Mouse (Mus musculus) ovary, postnatal 10 days (tissue): Measurements from ENCODE around the gene Cul4b.
"Not testable (repeated sequence)": the region's sequence is repeated elsewhere in the genome, so short reads cannot be mapped to it uniquely, and the experiment has no call there.

ENCODE experiments used
- DNase-seq: peaks from one replicate; pipeline ENCODE4 v3.0.0; 2022; ENCODE audit warnings: low spot score

Cul4b gene

DNA sequence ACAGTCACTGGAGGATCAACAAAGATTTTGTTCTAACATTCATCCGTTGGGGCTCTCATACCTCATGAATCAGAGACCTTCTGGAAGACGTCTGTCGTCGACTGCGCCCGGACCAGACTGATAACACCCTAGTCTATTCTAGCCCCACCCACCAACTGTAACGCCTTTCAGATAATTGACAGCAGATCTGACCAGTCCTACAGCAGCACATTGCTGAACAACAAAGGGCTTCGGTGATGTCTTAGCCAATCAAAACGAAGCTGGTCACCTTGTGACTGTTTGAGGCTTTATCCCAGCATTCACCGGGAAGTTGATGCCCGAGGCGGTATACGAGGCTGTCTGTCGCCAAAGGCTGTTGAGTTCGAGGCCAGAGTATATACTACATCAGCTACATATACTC, at the start of gene Cul4b:
Cul4b (minus strand) TSS at position 119 of the 400 bp plus-strand sequence.
- DNase-seq, result no peak

DNA sequence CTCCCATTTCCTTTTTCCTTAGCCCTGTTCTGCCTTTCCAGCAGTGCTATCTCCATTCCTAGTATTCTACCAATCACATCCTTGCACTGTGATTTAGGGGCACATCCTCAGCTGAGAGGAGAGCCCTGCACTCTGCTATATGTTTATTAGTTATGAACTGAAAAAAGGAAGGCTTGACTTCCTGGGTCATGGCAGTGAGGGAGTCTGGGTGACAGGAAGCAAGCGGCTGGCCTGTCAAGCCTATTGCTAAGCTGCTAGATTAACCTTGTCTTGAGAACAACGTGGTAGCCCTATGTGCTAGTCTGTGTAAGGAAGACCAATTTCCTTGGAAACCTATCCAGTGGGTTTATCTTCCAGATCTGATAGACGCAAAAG, 25.0 kb upstream of the Cul4b start:
- DNase-seq, result no peak

GRCm38 (mm10) chrX:38600177-38600994, 24.4 kb upstream of the Cul4b start, which contains the start of gene Mcts1:
Gene Mcts1, plus strand, starts transcription at chrX:38600578.
- DNase-seq, result peak; percentile 16

GRCm38 (mm10) chrX:38593180-38593889, 17.3 kb upstream of the Cul4b start:
- DNase-seq, result no peak

DNA sequence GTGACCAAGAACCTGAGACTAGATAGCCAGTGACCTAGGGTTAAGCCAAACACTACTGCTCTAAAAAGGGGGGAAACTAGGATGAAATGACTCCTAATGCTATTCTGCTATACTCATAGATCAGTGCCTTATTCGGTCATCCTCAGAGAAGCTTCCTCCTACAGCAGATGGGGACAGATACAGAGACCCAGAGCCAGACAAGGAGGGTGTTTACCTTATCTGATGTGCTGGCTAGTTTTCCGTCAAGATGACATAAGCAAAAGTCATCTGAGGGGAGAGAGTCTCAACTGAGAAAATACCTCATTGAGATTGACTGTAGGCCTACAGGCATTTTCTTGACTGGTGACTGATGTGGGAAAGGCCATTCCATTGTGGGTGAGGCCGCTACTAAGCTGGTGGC, 15.8 kb upstream of the Cul4b start:
- DNase-seq, result no peak

DNA sequence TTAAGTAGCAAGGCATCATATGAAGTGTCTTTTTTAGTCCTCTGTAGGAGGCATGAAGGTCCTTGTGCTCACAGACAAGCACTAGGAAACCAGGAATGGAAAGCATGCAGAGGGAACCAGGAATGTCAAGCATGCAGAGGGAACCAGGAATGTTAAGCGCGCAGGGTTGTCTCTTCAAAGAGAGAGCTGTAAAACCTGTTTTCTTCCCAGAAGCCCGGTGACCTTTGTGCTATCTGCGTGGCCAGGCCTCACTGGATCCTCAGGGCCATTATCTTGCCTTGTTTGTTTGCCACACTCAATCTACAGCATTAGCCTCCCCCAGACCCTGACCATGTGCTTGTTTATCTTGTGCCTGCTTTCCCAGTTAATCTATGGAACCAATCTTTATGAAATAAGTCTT, 13.8 kb upstream of the Cul4b start:
- DNase-seq, result no peak

- no peak for DNase-seq
Measured at GRCm38 (mm10) chrX:38583261-38583660, 7.3 kb upstream of the Cul4b start.

DNA sequence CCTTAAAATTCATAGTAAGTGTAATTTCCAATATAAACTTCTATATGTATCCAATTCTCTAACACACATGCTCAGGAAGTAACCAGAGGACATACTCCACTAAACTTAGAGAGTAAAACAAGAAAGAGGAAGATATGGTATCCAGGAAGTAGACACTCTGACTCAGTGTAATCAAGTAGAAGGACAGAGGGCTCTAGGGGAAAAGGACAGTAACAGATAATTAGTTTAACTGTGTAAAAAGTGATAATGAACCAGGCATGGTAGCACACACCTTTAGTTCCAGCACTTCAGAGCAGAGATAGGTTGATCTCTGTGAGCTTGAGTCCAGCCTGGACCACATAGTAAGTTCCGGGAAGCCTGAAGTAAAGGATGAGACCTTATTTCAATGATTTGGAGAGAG, 5.1 kb upstream of the Cul4b start:
- DNase-seq, result no peak

DNA sequence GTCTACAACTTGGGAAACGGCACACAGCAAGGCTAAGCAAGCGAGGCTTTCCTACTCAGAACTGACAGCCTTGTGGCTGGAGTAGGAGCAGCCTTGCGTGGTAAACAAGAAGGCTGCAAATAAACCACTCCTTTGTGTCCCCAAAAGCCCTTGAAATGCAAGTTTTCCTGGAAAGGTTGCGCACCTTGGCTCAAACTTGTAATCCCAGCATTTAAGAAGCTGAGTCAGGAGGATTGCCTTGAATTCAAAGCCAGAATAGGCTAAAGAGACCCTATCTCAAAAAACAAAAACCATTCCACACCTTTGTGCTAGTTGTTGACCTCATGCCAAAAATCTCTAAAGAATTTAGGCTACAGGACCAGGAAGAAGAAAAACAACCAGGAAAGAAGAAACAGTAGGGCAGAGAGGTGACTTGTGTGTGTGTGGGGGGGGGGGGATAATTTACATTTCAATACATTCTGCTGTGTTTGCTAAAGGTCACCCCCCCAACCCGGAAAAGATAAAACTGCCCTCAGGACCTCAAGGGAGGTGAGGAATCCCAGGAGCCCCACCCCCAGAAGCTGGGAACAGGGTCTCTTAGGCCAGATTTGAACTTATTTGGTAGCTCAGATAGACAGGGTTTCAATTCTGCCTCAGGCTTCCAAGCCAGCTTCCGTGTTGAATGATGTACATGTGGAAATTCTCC, 9.3 kb downstream of the Cul4b start:
- DNase-seq, result no peak

GRCm38 (mm10) chrX:38565176-38565542, 10.8 kb downstream of the Cul4b start:
- no peak for DNase-seq

DNA sequence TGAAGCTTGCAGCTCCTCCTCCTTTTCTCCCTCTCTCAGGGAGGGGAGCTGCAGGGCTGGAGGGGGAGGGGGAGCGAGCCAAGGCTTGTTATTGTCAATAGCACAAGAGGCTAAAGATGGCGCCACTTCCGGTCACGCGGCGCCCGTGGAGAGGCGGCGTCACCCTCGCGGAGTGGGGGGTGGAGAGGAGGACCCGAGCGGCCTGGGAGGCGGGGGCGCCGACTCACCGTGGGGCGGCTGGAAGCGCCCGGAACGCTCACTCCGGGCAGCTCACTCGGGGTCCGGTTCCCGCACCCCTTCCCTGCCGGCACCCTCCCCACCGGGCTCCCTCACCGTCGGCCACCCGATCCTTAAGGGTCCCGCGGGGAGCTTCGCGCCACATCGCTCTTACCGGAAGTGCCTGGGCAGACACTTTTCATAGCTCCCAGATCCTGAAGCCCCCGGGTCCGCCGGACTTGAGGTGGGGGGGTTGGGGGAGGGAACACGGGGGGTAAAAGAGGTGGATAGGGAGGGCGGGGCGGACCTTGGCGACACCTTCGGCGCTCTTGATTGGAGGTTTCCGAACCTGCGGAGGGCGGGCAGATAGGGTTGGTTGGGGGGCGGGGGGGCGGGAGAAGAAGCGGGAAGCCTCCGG, 11.3 kb downstream of the Cul4b start:
- peak; percentile 66 for DNase-seq

DNA sequence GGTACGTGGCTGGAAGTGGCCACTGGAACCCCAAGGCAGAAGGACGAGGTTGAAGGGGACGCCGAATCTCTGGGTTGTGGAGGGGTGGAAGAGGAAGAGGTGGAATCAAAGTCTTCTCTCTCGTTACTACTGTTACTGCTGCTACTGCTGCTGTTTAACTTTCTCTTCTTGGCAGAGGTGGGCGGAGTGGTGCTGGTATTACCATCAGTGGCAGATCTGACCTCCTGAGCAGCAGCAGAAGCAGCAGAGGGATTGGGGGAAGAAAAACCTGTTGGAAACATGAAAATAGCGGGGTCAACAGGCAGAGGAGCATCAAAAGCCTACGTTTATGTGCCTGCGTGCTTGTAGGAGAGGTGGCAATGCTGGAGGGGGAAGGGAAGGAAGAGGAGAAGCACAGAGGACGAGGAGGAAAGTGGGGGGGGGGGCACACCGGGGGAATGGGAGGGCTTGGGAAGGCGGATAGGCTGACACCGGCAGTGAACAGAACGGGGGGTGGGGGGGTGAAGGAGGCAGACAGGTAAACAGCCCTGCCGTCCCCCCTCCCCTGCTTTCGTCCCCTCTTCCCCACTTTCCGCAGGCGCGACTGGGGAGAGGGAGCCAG, 12.0 kb downstream of the Cul4b start:
- no peak for DNase-seq

GRCm38 (mm10) chrX:38553255-38553654, 22.7 kb downstream of the Cul4b start:
- DNase-seq, result no peak

GRCm38 (mm10) chrX:38514556-38514955, 61.4 kb downstream of the Cul4b start:
- no peak for DNase-seq

DNA sequence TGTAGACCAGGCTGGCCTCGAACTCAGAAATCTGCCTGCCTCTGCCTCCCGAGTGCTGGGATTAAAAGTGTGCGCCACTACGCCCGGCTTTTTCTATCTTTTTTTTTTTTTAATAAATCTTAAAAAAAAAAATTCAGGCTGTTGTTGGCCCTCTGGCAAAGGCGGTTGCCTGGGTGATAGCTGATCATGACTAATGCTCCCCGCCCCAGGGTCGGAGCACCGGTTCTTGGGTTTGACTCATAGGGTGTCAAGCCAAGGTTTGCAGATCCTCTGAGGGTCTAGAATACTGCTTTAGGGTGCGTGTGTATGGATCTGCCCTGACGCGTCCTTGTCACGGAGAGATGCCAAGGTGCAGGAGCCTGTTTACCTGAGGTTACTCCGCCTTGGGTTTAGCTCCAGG, 71.2 kb downstream of the Cul4b start:
- no peak for DNase-seq

DNA sequence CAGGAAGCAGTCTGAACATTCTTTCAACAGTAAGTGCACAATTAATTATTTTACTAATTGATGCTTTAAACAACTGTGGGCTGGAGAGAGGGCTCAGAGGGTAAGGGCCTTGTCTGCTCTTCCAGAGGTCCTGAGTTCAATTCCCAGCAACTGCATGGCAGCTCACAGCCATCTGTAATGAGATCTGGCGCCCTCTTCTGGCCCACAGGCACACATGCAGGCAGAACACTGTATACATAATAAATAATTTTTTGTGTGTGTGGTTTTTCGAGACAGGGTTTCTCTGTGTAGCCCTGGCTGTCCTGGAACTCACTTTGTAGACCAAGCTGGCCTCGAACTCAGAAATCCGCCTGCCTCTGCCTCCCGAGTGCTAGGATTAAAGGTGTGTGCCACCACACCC, 73.8 kb downstream of the Cul4b start:
- not testable (repeated sequence) for DNase-seq

DNA sequence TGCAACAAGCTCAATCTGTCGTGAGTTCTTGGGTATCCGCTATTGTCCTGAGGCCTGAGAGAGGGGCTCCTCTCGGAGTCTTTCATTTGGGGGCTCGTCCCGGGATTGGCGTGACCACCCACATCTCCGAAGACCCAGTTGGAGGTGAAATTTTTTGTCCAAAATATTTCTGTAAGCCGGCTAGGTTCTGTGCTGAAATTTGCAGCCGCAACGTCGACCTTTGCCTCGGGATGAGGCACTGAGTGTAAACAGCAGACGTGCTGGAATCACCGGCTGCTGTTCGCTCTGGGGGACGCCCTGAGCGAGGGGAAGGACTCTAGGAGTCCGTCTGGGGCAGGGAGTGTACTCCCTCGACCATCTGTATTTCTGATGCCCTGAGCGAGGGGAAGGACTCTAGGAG, 90.5 kb downstream of the Cul4b start:
- not testable (repeated sequence) for DNase-seq
